Mouse (Mus musculus): Measurements from ENCODE around the gene Tor1aip2. TPM values are rescaled to one million over a fixed set of nuclear protein-coding genes. Genes with fewer than 3 reads are reported as not detected.

Tor1aip2 gene
- polyA plus RNA-seq, 1 experiment from 2014 or later, result 59.9 TPM

Other genes starting within 250 kb of the Tor1aip2 start
- 21.7 and 22.6 TPM in 2 replicates for gene Qsox1, start 222.5 kb upstream of the Tor1aip2 start, polyA plus RNA-seq (2015; fragmentation: Nextera tagmentation; extraction: Ambion mirVana)
- 12.1 TPM in 2 replicates for gene Cep350, start 62.1 kb upstream of the Tor1aip2 start, polyA plus RNA-seq (2015; fragmentation: Nextera tagmentation; extraction: Ambion mirVana)
- 18.8 and 19.9 TPM in 2 replicates for gene Tor1aip1, start 1.1 kb downstream of the Tor1aip2 start, polyA plus RNA-seq (2015; fragmentation: Nextera tagmentation; extraction: Ambion mirVana)
- gene Fam163a, start 169.6 kb downstream of the Tor1aip2 start, polyA plus RNA-seq (2015; fragmentation: Nextera tagmentation; extraction: Ambion mirVana), result 6.5 and 7.5 TPM in 2 replicates